23 mouse cellular contexts compared by ENCODE assay signal in genomic region chr1:151050507-151050816, GRCm38 (mm10). TPM values are rescaled to one million over a fixed set of nuclear protein-coding genes. Genes with fewer than 3 reads are reported as not detected.
DNase-seq lines count a peak whose midpoint lies in the region; ATAC-seq lines count a peak whose summit lies in the region.
"Had no signal": no experiment of that assay in that cellular context is flagged by ENCODE, and none has a peak within 500 bp of the region (broad histone marks: within the 10 kb centered on the region; RNA-seq: fewer than 3 reads in every experiment).

No protein-coding gene starts in this region.

- H3K4me1 ChIP-seq in kidney, embryonic 15.5 days, result peaks cover 27% of the 10 kb centered on the region
- H3K4me1 ChIP-seq in intestine, embryonic 14.5 days (replicated peaks; ENCODE audit: control insufficient read depth, insufficient read depth, low read length), result no peaks in the 10 kb centered on the region
- H3K4me1 ChIP-seq in intestine, embryonic 16.5 days (ENCODE audit: control insufficient read depth, insufficient read depth, low read length), result no peaks in the 10 kb centered on the region

- H3K36me3 ChIP-seq in kidney, embryonic 15.5 days, result no peaks in the 10 kb centered on the region
- no peaks in the 10 kb centered on the region for H3K36me3 ChIP-seq in intestine, embryonic 14.5 days (ENCODE audit: control insufficient read depth, insufficient read depth, low read length)
- H3K36me3 ChIP-seq in intestine, embryonic 16.5 days (ENCODE audit: control insufficient read depth, insufficient read depth, low read length), result no peaks in the 10 kb centered on the region
- H3K36me3 ChIP-seq: embryonic facial prominence, embryonic 13.5 days; embryonic facial prominence, embryonic 15.5 days; forebrain, embryonic 10.5 days; forebrain, embryonic 12.5 days had no signal

- no peak for ATAC-seq in kidney, embryonic 15.5 days (replicated peaks; ENCODE audit: low FRiP score)
- peak; percentile 59 for ATAC-seq in intestine, embryonic 14.5 days (replicated peaks; ENCODE audit: low FRiP score, low TSS enrichment, low read depth)
- peak; percentile 62 for ATAC-seq in intestine, embryonic 16.5 days
- ATAC-seq: forebrain, embryonic 14.5 days; forebrain, embryonic 16.5 days had no signal

- no peak overlapping the region for H3K4me2 ChIP-seq in kidney, embryonic 15.5 days
- no peak overlapping the region for H3K4me2 ChIP-seq in intestine, embryonic 14.5 days (ENCODE audit: low read length)
- H3K4me2 ChIP-seq in intestine, embryonic 16.5 days (ENCODE audit: low read depth, low read length), result no peak overlapping the region
- H3K4me2 ChIP-seq: embryonic facial prominence, embryonic 13.5 days; embryonic facial prominence, embryonic 15.5 days; forebrain, embryonic 12.5 days had no signal

- H3K27ac ChIP-seq in kidney, embryonic 15.5 days, result 0 out of 2 replicates have a peak overlapping the region, but pooled peaks have one; percentile 16
- no peak overlapping the region for H3K27ac ChIP-seq in intestine, embryonic 14.5 days (ENCODE audit: low read depth)
- H3K27ac ChIP-seq in intestine, embryonic 16.5 days (ENCODE audit: low read length), result no peak overlapping the region
- H3K27ac ChIP-seq: embryonic facial prominence, embryonic 15.5 days; forebrain, embryonic 10.5 days; forebrain, embryonic 12.5 days had no signal

- H3K4me3 ChIP-seq in kidney, embryonic 15.5 days (replicated peaks), result no peak overlapping the region
- H3K4me3 ChIP-seq in intestine, embryonic 14.5 days (ENCODE audit: low read depth, low read length), result no peak overlapping the region
- H3K4me3 ChIP-seq in intestine, embryonic 16.5 days (ENCODE audit: low read length), result no peak overlapping the region
- H3K4me3 ChIP-seq: embryonic facial prominence, embryonic 13.5 days; embryonic facial prominence, embryonic 15.5 days; erythroblast, embryonic 14.5 days; forebrain, embryonic 10.5 days; forebrain, embryonic 12.5 days had no signal

- H3K9me3 ChIP-seq in kidney, embryonic 15.5 days (replicated peaks), result no peaks in the 10 kb centered on the region
- H3K9me3 ChIP-seq in intestine, embryonic 14.5 days (ENCODE audit: control insufficient read depth, low read length), result no peaks in the 10 kb centered on the region
- no peaks in the 10 kb centered on the region for H3K9me3 ChIP-seq in intestine, embryonic 16.5 days (ENCODE audit: control insufficient read depth, low read length)
- H3K9me3 ChIP-seq: embryonic facial prominence, embryonic 13.5 days; embryonic facial prominence, embryonic 15.5 days; forebrain, embryonic 10.5 days; forebrain, embryonic 12.5 days had no signal

- DNase-seq in kidney, postnatal 14 days, result no peak
- no peak for DNase-seq in intestine, embryonic 14.5 days (ENCODE audit: low spot score)
- DNase-seq in retina, embryonic 14.5 days (ENCODE audit: low spot score), result no peak
- DNase-seq in spleen, postnatal 14 days (ENCODE audit: low spot score in 2 of 2), result no peak
- DNase-seq: adrenal gland, adult 2 months; adrenal gland, postnatal 10 days; adrenal gland, postnatal 25 days; cerebellum, adult 11 months; cerebellum, adult 18-20 months; cerebellum, adult 8-10 months; cerebellum, adult 9-11 months; cerebellum, postnatal 14 days; cerebellum, postnatal 36 days; embryo, embryonic 11 days had no signal

- no peaks in the 10 kb centered on the region for H3K27me3 ChIP-seq in kidney, embryonic 15.5 days
- no peaks in the 10 kb centered on the region for H3K27me3 ChIP-seq in intestine, embryonic 14.5 days (replicated peaks; ENCODE audit: control insufficient read depth, insufficient read depth, low read length)
- no peaks in the 10 kb centered on the region for H3K27me3 ChIP-seq in intestine, embryonic 16.5 days (replicated peaks; ENCODE audit: control insufficient read depth, insufficient read depth, low read length)
- H3K27me3 ChIP-seq: embryonic facial prominence, embryonic 13.5 days; embryonic facial prominence, embryonic 15.5 days; forebrain, embryonic 12.5 days had no signal

- H3K9ac ChIP-seq in kidney, embryonic 15.5 days, result no peak overlapping the region
- H3K9ac ChIP-seq in intestine, embryonic 14.5 days (ENCODE audit: low read length), result no peak overlapping the region
- H3K9ac ChIP-seq in intestine, embryonic 16.5 days (ENCODE audit: low read depth, low read length), result no peak overlapping the region
- H3K9ac ChIP-seq: embryonic facial prominence, embryonic 13.5 days; embryonic facial prominence, embryonic 15.5 days; forebrain, embryonic 12.5 days had no signal

- WGBS in kidney, embryonic 15.5 days, result 80% methylated on average over 3 of the region's 3 CpGs
- 83% methylated on average over 3 of the region's 3 CpGs for WGBS in intestine, embryonic 14.5 days
- WGBS in intestine, embryonic 16.5 days, result 72% methylated on average over 3 of the region's 3 CpGs

RNA-seq across cellular contexts. Expression of gene Hmcn1, which starts 57.2 kb away (rescaled TPM):
- 18.0 and 22.5 TPM in 2 replicates for polyA plus RNA-seq in kidney, embryonic 15.5 days (2015; fragmentation: Nextera tagmentation; extraction: Ambion mirVana)
- 6.3 and 7.0 TPM in 2 replicates for polyA plus RNA-seq in intestine, embryonic 14.5 days (2014; fragmentation: Nextera tagmentation; extraction: Ambion mirVana)
- polyA plus RNA-seq in intestine, embryonic 16.5 days (2015; fragmentation: Nextera tagmentation; extraction: Ambion mirVana), result 3.3 and 3.5 TPM in 2 replicates
- polyA plus RNA-seq: erythroblast, embryonic 14.5 days had no signal
